Mouse (Mus musculus) kidney, adult 2 months (tissue): Measurements from ENCODE around the gene Far2. TPM values are rescaled to one million over a fixed set of nuclear protein-coding genes. Genes with fewer than 3 reads are reported as not detected.

Experiments
- DNase-seq: peaks from one replicate; pipeline ENCODE4 v3.0.0; 2021
- H3K27ac ChIP-seq: fragments of 200-500 bp; 2 replicates; pipeline ENCODE4 v1.5.1; 2012; ENCODE audit warnings: low read depth, low read length, control low read depth, inconsistent platforms; ENCODE audit not compliant: insufficient read depth
- H3K27me3 ChIP-seq: fragments of 200-500 bp; replicated peaks from 2 replicates; pipeline ENCODE4 v1.6.1; 2012; ENCODE audit warnings: mild to moderate bottlenecking, moderate library complexity, low read length, inconsistent platforms; ENCODE audit not compliant: control insufficient read depth, insufficient read depth
- H3K36me3 ChIP-seq: fragments of 200-500 bp; 2 replicates; pipeline ENCODE4 v1.6.1; 2012; ENCODE audit warnings: mild to moderate bottlenecking, moderate library complexity, low read length, inconsistent platforms; ENCODE audit not compliant: control insufficient read depth, insufficient read depth
- H3K4me1 ChIP-seq: fragments of 200-500 bp; 2 replicates; pipeline ENCODE4 v1.6.1; 2011; ENCODE audit warnings: low read length; ENCODE audit not compliant: control insufficient read depth, insufficient read depth
- H3K4me3 ChIP-seq: fragments of 200-500 bp; 2 replicates; pipeline ENCODE4 v1.5.1; 2011; ENCODE audit warnings: mild to moderate bottlenecking, low read depth, low read length, control low read depth; ENCODE audit not compliant: insufficient read depth
- CTCF ChIP-seq: fragments of 200-500 bp; conservative IDR thresholded peaks from 2 replicates; pipeline ENCODE4 v1.5.1; 2011; ENCODE audit warnings: low read depth, mild to moderate bottlenecking, control low read depth, low read length, moderate library complexity, mixed read lengths; ENCODE audit not compliant: insufficient read depth, insufficient read length
- POLR2A ChIP-seq: fragments of 200-500 bp; IDR thresholded peaks from one replicate; pipeline ENCODE4 v1.6.1; 2011; ENCODE audit warnings: low read depth, low read length, control low read depth
- WGBS: fragments of 180-500 bp; shearing (Covaris S2); methylation state at CpG from one replicate; pipeline ENCODE4 v1.1.7; 2018; 5-methylcytosine and 5-hydroxymethylcytosine counted together
- polyA plus RNA-seq: library from polyadenylated mRNA; depleted of rRNA; stranded (reverse); fragments of >200 nt; gene quantifications from 2 replicates; pipeline ENCODE4 v1.2.3, GENCODE M21; 2012

Far2 gene
- polyA plus RNA-seq, 1 experiment: 0.02 TPM

GRCm38 (mm10) chr6:148066267-148066666, 19.2 kb downstream of the Far2 start:
- Histone ChIP-seq H3K27me3 (no peaks in the 10 kb centered on the region), H3K4me1 (no peaks in the 10 kb centered on the region), H3K36me3 (no peaks in the 10 kb centered on the region), H3K27ac (no peak overlapping the region), H3K4me3 (no peak overlapping the region)
- 59% methylated on average over 5 of the region's 5 CpGs for WGBS
- no peak for DNase-seq
- TF ChIP-seq CTCF: no peak
- no peak for TF ChIP-seq POLR2A

DNA sequence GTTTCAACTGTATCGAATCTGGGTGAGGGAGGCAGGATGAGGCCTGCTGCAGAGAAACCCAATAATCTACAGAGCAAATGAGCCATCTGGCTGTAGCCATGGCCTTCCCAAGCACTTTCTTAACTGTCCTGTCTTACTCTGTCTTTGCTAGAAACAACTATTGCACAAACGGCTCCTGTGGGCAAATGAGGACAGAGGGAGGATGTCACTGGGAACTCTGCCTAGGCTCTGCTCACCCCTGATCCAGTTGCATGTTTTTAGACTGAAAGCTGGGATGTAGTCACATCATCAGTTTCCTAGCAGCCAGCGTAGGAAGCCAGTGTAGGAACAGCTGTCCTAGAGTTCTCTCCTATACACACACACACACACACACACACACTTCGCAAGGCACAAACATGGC, 21.7 kb downstream of the Far2 start:
- Histone ChIP-seq H3K27ac (no peak overlapping the region), H3K27me3 (no peaks in the 10 kb centered on the region), H3K36me3 (no peaks in the 10 kb centered on the region), H3K4me3 (no peak overlapping the region), H3K4me1 (no peaks in the 10 kb centered on the region)
- DNase-seq: no peak
- TF ChIP-seq CTCF: no peak
- no peak for TF ChIP-seq POLR2A
- 90% methylated on average over 4 of the region's 4 CpGs for WGBS

- no peaks in the 10 kb centered on the region for H3K36me3 ChIP-seq
- TF ChIP-seq POLR2A (no peak), CTCF (no peak)
- H3K27ac ChIP-seq: no peak overlapping the region
- H3K27me3 ChIP-seq: no peaks in the 10 kb centered on the region
- no peak for DNase-seq
- WGBS: 88% methylated on average over 3 of the region's 3 CpGs
- H3K4me3 ChIP-seq: no peak overlapping the region
- no peaks in the 10 kb centered on the region for H3K4me1 ChIP-seq
Measured at GRCm38 (mm10) chr6:148073599-148073998, 26.5 kb downstream of the Far2 start.

GRCm38 (mm10) chr6:148074211-148074864, 27.3 kb downstream of the Far2 start:
- no peaks in the 10 kb centered on the region for H3K27me3 ChIP-seq
- H3K36me3 ChIP-seq: no peaks in the 10 kb centered on the region
- H3K4me1 ChIP-seq: no peaks in the 10 kb centered on the region
- H3K27ac ChIP-seq: no peak overlapping the region
- DNase-seq: no peak
- no peak for TF ChIP-seq CTCF
- no peak for TF ChIP-seq POLR2A
- H3K4me3 ChIP-seq: no peak overlapping the region

GRCm38 (mm10) chr6:148083864-148084263, 36.8 kb downstream of the Far2 start:
- WGBS: 53% methylated on average over 2 of the region's 2 CpGs
- DNase-seq: no peak
- H3K27ac ChIP-seq: no peak overlapping the region

DNA sequence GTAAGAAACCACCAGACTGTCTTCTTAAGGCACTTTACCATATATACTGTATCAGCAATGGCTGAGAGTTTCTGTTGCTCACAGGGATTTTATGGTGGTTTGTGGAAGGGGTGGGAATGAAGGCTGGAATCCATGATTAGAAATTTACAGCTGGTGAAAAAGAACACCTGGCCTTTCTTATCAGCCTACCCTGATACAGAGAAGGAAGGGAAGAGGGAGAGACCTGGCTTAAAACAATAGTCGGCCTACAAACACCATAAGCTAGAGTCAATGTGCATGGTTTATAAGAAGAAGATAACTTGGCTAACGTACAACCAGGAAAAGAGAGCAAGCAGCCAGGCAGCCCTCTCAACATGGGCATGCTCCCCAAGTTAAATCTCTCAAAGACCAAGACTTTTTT, 37.3 kb downstream of the Far2 start:
- Histone ChIP-seq H3K4me3 (no peak overlapping the region), H3K27ac (no peak overlapping the region), H3K4me1 (no peaks in the 10 kb centered on the region), H3K27me3 (no peaks in the 10 kb centered on the region), H3K36me3 (no peaks in the 10 kb centered on the region)
- no peak for DNase-seq
- TF ChIP-seq POLR2A (no peak), CTCF (no peak)
- 81% methylated on average over 2 of the region's 2 CpGs for WGBS

More at GRCm38 (mm10) chr6:148083864-148084263, 36.8 kb downstream of the Far2 start:
- Histone ChIP-seq H3K4me3 (no peak overlapping the region), H3K4me1 (no peaks in the 10 kb centered on the region), H3K36me3 (no peaks in the 10 kb centered on the region), H3K27me3 (no peaks in the 10 kb centered on the region)
- TF ChIP-seq CTCF (no peak), POLR2A (no peak)

DNA sequence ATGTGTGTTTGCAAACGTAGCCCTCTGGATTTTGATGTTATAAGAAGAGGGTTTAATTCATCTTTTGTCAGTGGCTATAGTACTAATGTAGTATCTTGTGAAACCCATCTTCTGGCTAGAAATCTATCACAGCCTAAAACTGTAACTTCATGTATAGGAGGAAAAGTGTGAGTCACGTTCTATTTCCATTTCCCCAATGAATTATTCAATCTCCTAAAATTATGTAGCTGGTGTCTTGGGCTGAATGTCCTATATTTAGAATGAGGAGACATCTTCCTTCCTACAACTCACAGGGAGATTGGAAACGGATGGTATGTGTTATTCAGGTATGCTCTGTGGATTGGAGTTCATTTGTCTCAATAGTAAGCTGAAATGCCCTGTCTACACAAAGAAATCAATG, 50.0 kb downstream of the Far2 start:
- TF ChIP-seq CTCF (no peak), POLR2A (no peak)
- H3K27me3 ChIP-seq: no peaks in the 10 kb centered on the region
- H3K36me3 ChIP-seq: no peaks in the 10 kb centered on the region
- no peak overlapping the region for H3K27ac ChIP-seq
- H3K4me3 ChIP-seq: no peak overlapping the region
- 75% methylated on average over 3 of the region's 3 CpGs for WGBS
- H3K4me1 ChIP-seq: no peaks in the 10 kb centered on the region
- DNase-seq: no peak
